Mouse (Mus musculus): Measurements from ENCODE around the gene Myzap. TPM values are rescaled to one million over a fixed set of nuclear protein-coding genes. Genes with fewer than 3 reads are reported as not detected.

Gene Myzap
- total RNA-seq, 2 experiments from 2014 or later, result 11.1 to 14.1 TPM

DNA sequence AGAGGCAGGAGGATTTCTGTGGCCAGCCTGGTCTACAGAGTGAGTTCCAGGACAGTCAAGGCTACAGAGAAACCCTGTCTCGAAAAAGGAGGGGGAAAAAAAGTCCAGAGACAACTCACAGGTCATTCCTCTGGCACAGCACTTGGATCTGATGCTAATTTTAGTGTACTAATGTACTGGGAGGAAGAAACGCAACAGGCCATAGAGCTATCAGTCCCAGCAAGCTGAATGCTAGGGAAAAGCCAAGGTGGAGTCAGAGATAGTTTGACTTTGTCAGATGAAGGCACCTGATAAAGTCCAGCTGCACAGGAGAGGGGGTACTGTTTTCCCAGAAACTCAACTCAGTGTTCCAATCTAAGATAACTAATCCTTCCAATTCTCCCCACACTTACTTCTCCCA lies 111.9 kb downstream of the Myzap start:
- DNase-seq, result no peak

- DNase-seq, result no peak
Observed at GRCm38 (mm10) chr9:71479413-71479812, 112.7 kb downstream of the Myzap start.

DNA sequence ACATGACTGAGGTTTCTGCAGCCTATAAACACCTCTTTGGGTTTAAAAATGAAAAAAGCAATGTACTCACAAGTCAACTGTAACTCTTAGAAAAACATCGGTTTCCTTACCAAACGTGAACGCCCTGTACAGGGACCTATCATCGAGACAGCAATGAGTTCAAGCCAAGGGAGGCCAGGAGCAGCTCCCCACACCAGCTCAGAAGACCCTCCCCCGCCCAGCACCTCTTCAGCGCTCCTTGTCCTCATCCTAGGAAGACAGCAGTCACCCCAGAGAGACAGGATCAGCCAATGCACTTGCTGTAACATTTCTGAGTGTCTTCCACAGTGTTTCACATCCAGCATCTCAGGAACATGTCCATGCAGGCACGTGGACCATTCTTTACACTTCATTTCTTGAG lies 113.6 kb downstream of the Myzap start:
- DNase-seq, result no peak

GRCm38 (mm10) chr9:71476601-71477000 lies 115.6 kb downstream of the Myzap start:
- no peak for DNase-seq

DNA sequence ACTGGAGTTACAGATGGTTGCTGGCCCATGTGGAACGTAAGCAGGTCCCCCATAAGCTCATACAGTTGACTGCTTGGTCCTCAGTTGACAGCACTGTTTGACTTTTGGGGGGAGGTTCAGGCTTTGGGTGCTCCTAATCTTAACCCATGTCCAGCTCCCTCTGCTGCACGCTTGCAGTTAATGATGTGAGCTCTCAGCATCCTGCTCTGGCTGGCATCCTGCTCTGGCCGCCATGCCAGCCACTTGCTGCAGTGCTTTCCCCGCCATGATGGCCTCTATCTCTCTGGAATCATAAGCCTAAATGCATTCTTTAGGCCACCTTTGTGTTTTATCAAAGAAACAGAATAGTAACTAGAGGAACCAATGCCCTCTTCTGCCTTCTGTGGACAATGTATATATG lies 116.6 kb downstream of the Myzap start:
- DNase-seq, result no peak

DNA sequence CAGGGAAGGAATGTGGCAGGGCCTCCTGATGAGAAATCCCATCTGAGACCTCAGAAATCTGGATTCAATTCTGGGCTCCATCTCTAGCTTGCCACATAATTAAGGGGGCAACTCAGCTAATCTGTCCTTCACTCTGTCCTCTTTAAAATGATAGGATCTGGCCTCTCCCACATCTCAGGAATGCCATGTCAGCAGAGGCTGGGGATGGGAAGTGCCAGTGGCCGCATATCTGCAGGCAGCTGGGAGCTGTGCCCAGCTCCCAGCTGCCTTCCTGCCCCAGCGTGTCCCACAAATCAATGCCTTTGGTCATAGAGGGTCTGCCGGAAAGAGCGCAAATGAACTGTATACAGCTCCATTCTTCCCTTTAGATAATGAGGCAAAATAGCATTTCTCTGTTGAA lies 124.7 kb downstream of the Myzap start:
- no peak for DNase-seq

DNA sequence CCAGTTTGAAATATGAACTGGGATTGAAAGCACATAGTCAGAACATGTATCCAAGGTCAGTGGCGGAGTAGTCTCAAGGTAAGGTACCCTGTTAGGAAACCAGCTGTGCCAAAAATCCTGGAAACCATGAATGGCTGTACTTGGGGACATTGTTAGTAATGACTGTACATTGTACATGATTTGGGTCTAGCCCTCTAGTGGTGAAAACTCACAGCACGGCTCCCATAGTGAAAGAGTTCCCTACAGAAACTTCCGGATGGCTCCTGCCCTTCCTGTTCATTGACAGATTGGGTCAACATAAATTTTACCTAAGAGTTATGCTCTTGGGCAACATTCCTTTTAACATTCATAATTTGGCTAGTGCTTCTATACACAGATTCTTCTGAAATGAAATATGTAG lies 126.0 kb downstream of the Myzap start:
- DNase-seq, result no peak

DNA sequence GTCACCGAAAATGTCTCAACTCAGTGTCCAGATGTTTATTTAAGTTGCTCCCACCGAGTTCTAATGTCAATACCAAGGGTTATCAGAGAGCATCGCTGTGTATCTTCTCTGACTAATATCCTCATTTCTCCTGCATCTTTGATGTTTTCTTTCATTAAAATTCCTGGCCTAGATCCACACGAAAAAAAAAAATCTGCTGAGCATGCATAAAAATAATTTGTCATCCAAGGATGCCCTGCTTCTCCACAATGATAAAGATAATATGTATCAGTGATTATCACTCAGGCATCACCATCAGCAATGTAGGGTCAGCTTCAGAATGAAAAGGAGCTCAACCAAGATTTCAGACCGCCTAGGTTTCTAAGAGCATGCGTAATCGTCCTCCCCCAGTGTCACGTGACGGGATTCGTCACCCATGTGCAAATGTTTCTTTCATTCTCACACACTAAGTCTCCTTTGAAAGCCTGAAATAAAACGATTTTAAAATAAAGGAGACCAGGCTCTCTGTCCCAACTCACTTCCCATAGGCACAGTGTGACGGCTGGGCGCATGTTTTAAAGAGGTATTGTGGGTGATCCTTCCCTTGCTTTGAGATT lies 129.0 kb downstream of the Myzap start:
- no peak for DNase-seq

DNA sequence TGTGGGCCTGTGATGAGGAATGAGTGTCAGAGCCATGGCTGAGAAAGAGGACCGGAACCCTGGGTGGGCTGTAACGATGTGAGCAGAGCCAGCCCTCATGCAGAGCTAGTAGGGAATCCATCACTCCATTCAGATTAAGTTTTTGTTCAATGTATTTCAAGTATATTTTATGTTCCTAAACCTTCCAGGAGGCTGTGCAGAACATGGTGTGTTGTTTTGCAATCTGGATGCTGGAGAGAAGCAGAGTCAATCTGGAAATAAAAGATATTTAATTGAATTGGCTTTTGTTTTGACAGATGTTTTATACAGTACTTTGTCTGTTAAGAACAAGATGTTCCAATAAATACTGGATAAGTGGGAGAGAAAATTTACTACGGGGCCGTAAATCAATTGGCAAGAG lies 135.4 kb downstream of the Myzap start:
- DNase-seq, result no peak

Other genes with a start within 250 kb of the Myzap start
- 100 to 1,000 TPM; 188 to 208 TPM for gene Polr2m, start 106.4 kb downstream of the Myzap start, total RNA-seq (2021)
- gene Cgnl1, start 179.2 kb upstream of the Myzap start, total RNA-seq (2021), result 10 to 100 TPM; 12.0 to 13.1 TPM